8 mouse cellular contexts compared by ENCODE assay signal in genomic region chr15:6080714-6081635, GRCm38 (mm10).
A peak's percentile ranks its signal among the peaks of the same experiment; 100 is the strongest.
DNase-seq lines count a peak whose midpoint lies in the region; ATAC-seq and TF ChIP-seq lines count a peak whose summit lies in the region.

No protein-coding gene starts in this region.

- intact Hi-C loops in heart, adult 2 months (cut with DNase I), result loop anchor here (5.0 kb wide), 1 partner anchor 844 kb away; no protein-coding TSS in a partner anchor
- intact Hi-C loops in left cerebral cortex, postnatal 25 days (cut with DNase I), result loop anchor here (1.0 to 5.0 kb wide), 3 partner anchors 131 to 886 kb away; no protein-coding TSS in a partner anchor

- 49% methylated on average over 8 of the region's 8 CpGs for WGBS in heart, adult 2 months
- WGBS in heart, embryonic 11.5 days (ENCODE audit: insufficient replicate concordance), result 63% methylated on average over 8 of the region's 8 CpGs
- 47% methylated on average over 8 of the region's 8 CpGs for WGBS in intestine, embryonic 16.5 days
- 59% methylated on average over 8 of the region's 8 CpGs for WGBS in midbrain, embryonic 12.5 days

- no peaks in the 10 kb centered on the region for H3K4me1 ChIP-seq in heart, adult 2 months (ENCODE audit: control insufficient read depth, insufficient read depth, low read length)
- H3K4me1 ChIP-seq in heart, embryonic 11.5 days (ENCODE audit: control insufficient read depth, insufficient read depth, low read length), result no peaks in the 10 kb centered on the region
- no peaks in the 10 kb centered on the region for H3K4me1 ChIP-seq in intestine, embryonic 16.5 days (ENCODE audit: control insufficient read depth, insufficient read depth, low read length)
- no peaks in the 10 kb centered on the region for H3K4me1 ChIP-seq in midbrain, embryonic 12.5 days

- H3K4me3 ChIP-seq in heart, adult 2 months, result no peak overlapping the region
- H3K4me3 ChIP-seq in heart, embryonic 11.5 days (ENCODE audit: low read depth, low read length), result no peak overlapping the region
- no peak overlapping the region for H3K4me3 ChIP-seq in intestine, embryonic 16.5 days (ENCODE audit: low read length)
- H3K4me3 ChIP-seq in midbrain, embryonic 12.5 days, result no peak overlapping the region

- DNase-seq in heart, adult 2 months, result peak; percentile 42 to 49
- DNase-seq in brain, embryonic 18.5 days (ENCODE audit: low read depth, low spot score), result peak; percentile 10
- peak; percentile 42 to 54 for DNase-seq in frontal cortex, postnatal 36 days (ENCODE audit: low spot score in 2 of 2)
- DNase-seq in left cerebral cortex, postnatal 25 days (ENCODE audit: low spot score in 2 of 2), result peak; percentile 57 to 66
- DNase-seq in spleen, adult 12 weeks (ENCODE audit: low spot score), result peak; percentile 20

- H3K27me3 ChIP-seq in heart, adult 2 months (ENCODE audit: control insufficient read depth, insufficient read depth, low read length), result no peaks in the 10 kb centered on the region
- no peaks in the 10 kb centered on the region for H3K27me3 ChIP-seq in heart, embryonic 11.5 days (ENCODE audit: control insufficient read depth, insufficient read depth, low read length)
- no peaks in the 10 kb centered on the region for H3K27me3 ChIP-seq in intestine, embryonic 16.5 days (replicated peaks; ENCODE audit: control insufficient read depth, insufficient read depth, low read length)
- H3K27me3 ChIP-seq in midbrain, embryonic 12.5 days, result no peaks in the 10 kb centered on the region

- H3K27ac ChIP-seq in heart, adult 2 months, result peak overlapping the region; percentile 28
- H3K27ac ChIP-seq in heart, embryonic 11.5 days (ENCODE audit: low read depth, low read length), result no peak overlapping the region
- no peak overlapping the region for H3K27ac ChIP-seq in intestine, embryonic 16.5 days (ENCODE audit: low read length)
- no peak overlapping the region for H3K27ac ChIP-seq in midbrain, embryonic 12.5 days (replicated peaks)

- peak; percentile 79 for TF ChIP-seq CTCF in heart, adult 2 months (IDR thresholded peaks at IDR 0.05)

- no peak for TF ChIP-seq EP300 in heart, adult 2 months (IDR thresholded peaks at IDR 0.05; ENCODE audit: insufficient read depth, low read depth, low read length)

- ATAC-seq in heart, embryonic 11.5 days (replicated peaks; ENCODE audit: insufficient number of reproducible peaks, low FRiP score, low TSS enrichment), result no peak
- ATAC-seq in intestine, embryonic 16.5 days, result peak; percentile 63; the same call in 1 of the 2 replicates
- peak; percentile 72 for ATAC-seq in midbrain, embryonic 12.5 days (ENCODE audit: low FRiP score, low read depth)

- H3K4me2 ChIP-seq in heart, embryonic 11.5 days, result no peak overlapping the region
- no peak overlapping the region for H3K4me2 ChIP-seq in intestine, embryonic 16.5 days (ENCODE audit: low read depth, low read length)
- no peak overlapping the region for H3K4me2 ChIP-seq in midbrain, embryonic 12.5 days (replicated peaks)

- no peaks in the 10 kb centered on the region for H3K9me3 ChIP-seq in heart, embryonic 11.5 days (replicated peaks; ENCODE audit: control insufficient read depth, low read length)
- no peaks in the 10 kb centered on the region for H3K9me3 ChIP-seq in intestine, embryonic 16.5 days (ENCODE audit: control insufficient read depth, low read length)
- H3K9me3 ChIP-seq in midbrain, embryonic 12.5 days, result no peaks in the 10 kb centered on the region

- H3K79me2 ChIP-seq in heart, adult 2 months (replicated peaks; ENCODE audit: control insufficient read depth, insufficient read depth, low read length), result no peaks in the 10 kb centered on the region

- no peak overlapping the region for H3K9ac ChIP-seq in heart, adult 2 months (ENCODE audit: low read depth, low read length)
- no peak overlapping the region for H3K9ac ChIP-seq in heart, embryonic 11.5 days (ENCODE audit: low read depth, low read length)
- H3K9ac ChIP-seq in intestine, embryonic 16.5 days (ENCODE audit: low read depth, low read length), result no peak overlapping the region
- no peak overlapping the region for H3K9ac ChIP-seq in midbrain, embryonic 12.5 days (replicated peaks)

- no peak for TF ChIP-seq POLR2A in heart, adult 2 months (IDR thresholded peaks at IDR 0.05; ENCODE audit: insufficient read depth, low read depth, low read length)

- no peaks in the 10 kb centered on the region for H3K36me3 ChIP-seq in heart, adult 2 months (ENCODE audit: control insufficient read depth, insufficient read depth, low read length)
- H3K36me3 ChIP-seq in heart, embryonic 11.5 days (ENCODE audit: control insufficient read depth, insufficient read depth, low read length), result no peaks in the 10 kb centered on the region
- no peaks in the 10 kb centered on the region for H3K36me3 ChIP-seq in intestine, embryonic 16.5 days (ENCODE audit: control insufficient read depth, insufficient read depth, low read length)
- H3K36me3 ChIP-seq in midbrain, embryonic 12.5 days, result no peaks in the 10 kb centered on the region

Comparison
In these comparisons a context has a peak if more than half of its experiments do, and no peak if none do; other contexts are left out.
1. DNase-seq: peak in every context shown above with its lines; median percentile 62 in left cerebral cortex, postnatal 25 days; 48 in frontal cortex, postnatal 36 days; 46 in heart, adult 2 months; 20 in spleen, adult 12 weeks; 10 in brain, embryonic 18.5 days.